Mouse (Mus musculus): ENCODE results near the gene Lsm3.

Gene Lsm3

GRCm38 (mm10) chr6:91509326-91509725 is 6.4 kb upstream of the Lsm3 start:
- no peak for DNase-seq (ENCODE audit: extremely low read depth, low read depth, low spot score)

- DNase-seq (ENCODE audit: extremely low read depth, low read depth, low spot score): no peak
Measured at GRCm38 (mm10) chr6:91510211-91510610, 5.5 kb upstream of the Lsm3 start.

- no peak for DNase-seq (ENCODE audit: extremely low read depth, low read depth, low spot score)
Measured at GRCm38 (mm10) chr6:91514135-91514534, 1.6 kb upstream of the Lsm3 start.

- DNase-seq (ENCODE audit: extremely low read depth, low read depth, low spot score): no peak
Measured at GRCm38 (mm10) chr6:91514737-91515362, 878 bp upstream of the Lsm3 start.

GRCm38 (mm10) chr6:91518454-91519020 is 2.8 kb downstream of the Lsm3 start:
- no peak for DNase-seq (ENCODE audit: extremely low read depth, low read depth, low spot score)

GRCm38 (mm10) chr6:91522816-91523215 is 7.1 kb downstream of the Lsm3 start:
- DNase-seq (ENCODE audit: extremely low read depth, low read depth, low spot score): no peak

GRCm38 (mm10) chr6:91525544-91525943 is 9.8 kb downstream of the Lsm3 start:
- DNase-seq (ENCODE audit: extremely low read depth, low read depth, low spot score): no peak

- DNase-seq (ENCODE audit: extremely low read depth, low read depth, low spot score): no peak
Measured at GRCm38 (mm10) chr6:91527227-91527860, 11.6 kb downstream of the Lsm3 start.

GRCm38 (mm10) chr6:91528265-91528664 is 12.5 kb downstream of the Lsm3 start:
- DNase-seq (ENCODE audit: extremely low read depth, low read depth, low spot score): no peak

- DNase-seq (ENCODE audit: extremely low read depth, low read depth, low spot score): no peak
Measured at GRCm38 (mm10) chr6:91530673-91531072, 14.9 kb downstream of the Lsm3 start.

- no peak for DNase-seq (ENCODE audit: extremely low read depth, low read depth, low spot score)
Measured at GRCm38 (mm10) chr6:91531276-91531675, 15.5 kb downstream of the Lsm3 start.

- DNase-seq (ENCODE audit: extremely low read depth, low read depth, low spot score): no peak
Measured at GRCm38 (mm10) chr6:91532661-91533060, 16.9 kb downstream of the Lsm3 start.

GRCm38 (mm10) chr6:91533359-91533758 is 17.6 kb downstream of the Lsm3 start:
- no peak for DNase-seq (ENCODE audit: extremely low read depth, low read depth, low spot score)

- DNase-seq (ENCODE audit: extremely low read depth, low read depth, low spot score): no peak
Measured at GRCm38 (mm10) chr6:91533771-91534170, 18.0 kb downstream of the Lsm3 start.

- no peak for DNase-seq (ENCODE audit: extremely low read depth, low read depth, low spot score)
Measured at GRCm38 (mm10) chr6:91534268-91534667, 18.5 kb downstream of the Lsm3 start.

- no peak for DNase-seq (ENCODE audit: extremely low read depth, low read depth, low spot score)
Measured at GRCm38 (mm10) chr6:91535231-91535630, 19.5 kb downstream of the Lsm3 start.

- no peak for DNase-seq (ENCODE audit: extremely low read depth, low read depth, low spot score)
Measured at GRCm38 (mm10) chr6:91536047-91536765, 20.5 kb downstream of the Lsm3 start.

GRCm38 (mm10) chr6:91541276-91541675 is 25.5 kb downstream of the Lsm3 start:
- no peak for DNase-seq (ENCODE audit: extremely low read depth, low read depth, low spot score)

- no peak for DNase-seq (ENCODE audit: extremely low read depth, low read depth, low spot score)
Measured at GRCm38 (mm10) chr6:91543056-91543455, 27.3 kb downstream of the Lsm3 start.

GRCm38 (mm10) chr6:91546241-91546884 is 30.6 kb downstream of the Lsm3 start:
- DNase-seq (ENCODE audit: extremely low read depth, low read depth, low spot score): no peak

- DNase-seq (ENCODE audit: extremely low read depth, low read depth, low spot score): no peak
Measured at GRCm38 (mm10) chr6:91547313-91547712, 31.6 kb downstream of the Lsm3 start.
